Mouse (Mus musculus) cortical plate, adult 2 months (tissue): ENCODE measurements around the gene Brca2.

Experiments
- CTCF ChIP-seq: fragments of 200-500 bp; IDR thresholded peaks from 2 replicates; pipeline ENCODE4 v1.5.1; 2011; ENCODE audit warnings: mild to moderate bottlenecking, control low read depth, low read length; ENCODE audit not compliant: insufficient read depth; ENCODE audit errors: extremely low read depth
- POLR2A ChIP-seq: fragments of 200-500 bp; IDR thresholded peaks from 2 replicates; pipeline ENCODE4 v1.6.1; 2011; ENCODE audit warnings: mild to moderate bottlenecking, low read length, control low read depth; ENCODE audit not compliant: insufficient read depth; ENCODE audit errors: extremely low read depth

DNA sequence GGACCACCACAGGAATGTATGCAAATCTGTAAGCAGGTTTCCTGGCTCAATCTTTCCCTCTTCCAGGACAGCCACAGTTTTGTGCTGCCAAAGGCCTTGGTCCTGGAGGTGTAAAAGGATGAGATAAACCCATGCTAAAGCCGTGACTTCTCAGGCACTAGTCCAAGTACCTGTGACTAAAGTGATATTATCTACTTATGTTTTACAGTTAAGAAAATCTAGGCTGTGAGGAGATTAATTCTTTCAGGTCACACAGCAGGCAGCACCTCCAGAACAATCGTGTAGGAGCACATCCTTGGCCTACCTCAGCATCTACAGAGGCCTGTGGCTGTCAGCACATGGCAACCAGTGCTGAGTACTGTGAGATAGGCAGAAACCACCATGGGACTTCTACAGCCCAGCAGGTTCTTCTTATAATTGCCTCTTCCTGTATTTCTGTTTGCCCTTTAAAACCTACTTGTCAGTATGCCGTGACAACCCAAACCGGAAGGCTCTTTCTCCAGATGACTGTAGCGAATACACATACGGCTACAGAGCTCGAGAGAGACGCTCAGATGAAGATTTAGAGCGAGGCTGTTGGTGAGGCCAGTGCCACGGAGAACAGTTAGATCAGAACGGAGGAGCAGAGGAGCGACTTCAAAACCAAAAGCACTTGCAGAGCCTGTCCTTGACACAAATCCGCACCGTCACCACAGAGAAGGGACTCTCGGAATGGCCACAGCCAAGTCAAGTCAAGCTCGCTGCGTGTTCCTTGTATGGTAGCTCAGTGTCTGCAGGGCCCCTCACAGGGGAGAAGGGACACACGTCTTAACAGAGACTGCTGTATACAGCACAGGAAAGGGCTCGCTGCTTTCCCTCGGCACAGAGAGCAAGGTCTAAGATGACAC lies 78.4 kb downstream of the Brca2 start:
- TF ChIP-seq CTCF, result no peak
- no peak for TF ChIP-seq POLR2A
